Mouse (Mus musculus) G1E (cell line): ENCODE measurements around the gene Pdpk1.

Source experiments
- CTCF ChIP-seq: IDR thresholded peaks from 2 replicates; pipeline ENCODE4 v1.5.1; 2012; ENCODE audit warnings: low read depth, low read length, inconsistent platforms, mixed read lengths
- GATA2 ChIP-seq: IDR thresholded peaks from 2 replicates; pipeline ENCODE4 v1.6.1; 2012; ENCODE audit warnings: low read depth, low read length, inconsistent platforms, borderline replicate concordance

DNA sequence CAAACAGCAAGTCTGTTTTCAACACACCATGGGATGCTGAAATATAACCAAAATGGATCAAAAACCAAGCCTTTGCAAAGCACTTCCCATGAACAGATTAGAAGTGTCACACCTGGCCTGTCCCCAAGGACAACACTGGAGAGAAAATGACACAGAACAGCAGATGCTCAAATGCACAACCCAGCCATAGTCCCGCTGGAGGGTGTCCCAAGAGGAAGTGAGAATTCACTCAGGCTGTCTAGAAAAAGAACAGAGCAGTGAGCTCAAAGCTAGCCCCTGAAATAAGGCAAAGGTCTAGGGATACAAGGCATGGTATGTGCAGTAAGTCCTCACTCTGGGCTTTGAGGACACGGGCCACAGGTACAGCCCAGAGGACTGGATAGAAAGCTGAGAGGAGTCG is 81.2 kb downstream of the Pdpk1 start:
- TF ChIP-seq CTCF = no peak
- TF ChIP-seq GATA2 = no peak
